Mouse (Mus musculus) kidney, postnatal 0 days (tissue): ENCODE results near the gene Hpf1. TPM values are rescaled to one million over a fixed set of nuclear protein-coding genes. Genes with fewer than 3 reads are reported as not detected.

ENCODE experiments used
- ATAC-seq: fragments of 200-750 bp; cut with Nextera tagmentation; replicated peaks from 2 replicates; pipeline ENCODE4 v1.8.0; 2017; ENCODE audit warnings: low read depth, moderate number of reproducible peaks, moderate TSS enrichment, moderate library complexity; ENCODE audit not compliant: low FRiP score
- DNase-seq: peaks from one replicate; pipeline ENCODE4 v3.0.0-alpha.2; 2016; ENCODE audit warnings: low spot score
- H3K27ac ChIP-seq: fragments of 300-500 bp; sonication (generic); 2 replicates; pipeline ENCODE4 v1.5.1; 2014; ENCODE audit warnings: mild to moderate bottlenecking
- H3K27me3 ChIP-seq: fragments of 300-500 bp; sonication (generic); 2 replicates; pipeline ENCODE4 v1.6.1; 2014; ENCODE audit warnings: low read length, mixed read lengths; ENCODE audit not compliant: insufficient read depth
- H3K36me3 ChIP-seq: fragments of 300-500 bp; sonication (generic); 2 replicates; pipeline ENCODE4 v1.6.1; 2014; ENCODE audit warnings: low read length, mixed read lengths; ENCODE audit not compliant: insufficient read depth
- H3K4me1 ChIP-seq: fragments of 300-500 bp; sonication (generic); replicated peaks from 2 replicates; pipeline ENCODE4 v1.6.1; 2014; ENCODE audit warnings: antibody characterized with exemption, low read length, mixed read lengths; ENCODE audit not compliant: insufficient read depth
- H3K4me2 ChIP-seq: fragments of 300-500 bp; sonication (generic); 2 replicates; pipeline ENCODE4 v1.6.1; 2014; ENCODE audit warnings: mild to moderate bottlenecking, low read length, moderate library complexity, mixed read lengths
- H3K4me3 ChIP-seq: fragments of 300-500 bp; sonication (generic); replicated peaks from 2 replicates; pipeline ENCODE4 v1.5.1; 2014; ENCODE audit warnings: low read depth, low read length
- H3K9ac ChIP-seq: fragments of 300-500 bp; sonication (generic); 2 replicates; pipeline ENCODE4 v1.6.1; 2014; ENCODE audit warnings: low read depth, low read length
- H3K9me3 ChIP-seq: fragments of 300-500 bp; sonication (generic); replicated peaks from 2 replicates; pipeline ENCODE4 v1.6.1; 2016; ENCODE audit warnings: low read length, inconsistent platforms, mixed read lengths
- CTCF ChIP-seq: IDR thresholded peaks from 2 replicates; pipeline ENCODE4 v1.5.1; 2016; ENCODE audit warnings: antibody characterized with exemption, low read depth, mild to moderate bottlenecking, moderate library complexity
- WGBS: fragments of 180-500 bp; shearing (Covaris S2); extraction: QIAGEN DNeasy Blood & Tissue Kit; methylation state at CpG from one replicate; pipeline ENCODE4 v1.1.7; 2014; 5-methylcytosine and 5-hydroxymethylcytosine counted together
- polyA plus RNA-seq: library from polyadenylated mRNA; unstranded; fragments of >200 nt; fragmentation: Nextera tagmentation; extraction: Ambion mirVana; gene quantifications from 2 replicates; pipeline ENCODE4 v1.2.1, GENCODE M21; 2015

Hpf1 gene
- polyA plus RNA-seq, 1 experiment from 2014 or later, result 88.4 TPM

DNA sequence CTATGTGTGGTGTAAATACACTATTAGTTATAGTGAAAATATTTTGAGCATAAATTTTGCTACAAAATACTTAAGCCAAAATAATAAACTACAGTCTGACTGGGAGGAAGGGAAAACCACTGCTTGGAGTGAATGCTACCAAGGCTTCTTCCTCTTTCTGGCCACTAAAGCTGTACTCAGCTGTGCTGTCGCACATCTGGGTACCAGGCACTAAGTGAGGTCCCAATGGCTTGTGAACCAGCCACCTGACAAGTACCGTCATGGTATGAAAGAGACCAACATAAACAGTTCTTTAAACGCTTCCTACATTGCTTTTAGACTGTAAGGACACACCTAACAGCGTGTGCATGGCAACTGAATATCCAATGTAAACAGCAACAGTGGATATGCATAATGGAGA is 30.0 kb downstream of the Hpf1 start:
- Histone ChIP-seq H3K9me3 (no peaks in the 10 kb centered on the region), H3K4me2 (no peak overlapping the region), H3K27ac (no peak overlapping the region), H3K9ac (no peak overlapping the region), H3K27me3 (no peaks in the 10 kb centered on the region), H3K4me3 (no peak overlapping the region), H3K36me3 (no peaks in the 10 kb centered on the region), H3K4me1 (no peaks in the 10 kb centered on the region)
- DNase-seq (no peak), ATAC-seq (no peak)
- WGBS, result 91% methylated on average over 4 of the region's 4 CpGs
- TF ChIP-seq CTCF, result no peak

DNA sequence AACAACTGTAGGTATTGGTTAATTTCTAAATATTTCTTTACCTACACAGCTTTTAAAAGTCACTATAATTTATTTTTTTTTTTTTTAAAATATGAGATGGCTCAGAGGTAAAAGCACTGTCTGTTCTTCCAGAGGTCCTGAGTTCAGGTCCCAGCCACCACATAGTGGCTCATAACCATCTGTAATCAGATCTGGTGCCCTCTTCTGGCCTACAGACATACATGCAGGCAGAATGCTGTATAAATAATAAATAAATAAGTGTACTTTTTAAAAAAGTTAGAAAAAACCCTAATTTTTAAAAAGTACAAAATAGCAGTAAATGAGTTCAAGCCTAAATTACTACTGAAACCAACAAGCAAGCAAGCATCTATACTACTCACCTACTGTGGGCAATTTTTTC is 43.4 kb downstream of the Hpf1 start:
- peak; percentile 40 for TF ChIP-seq CTCF
- no peaks in the 10 kb centered on the region for H3K9me3 ChIP-seq
- no peak for ATAC-seq
- no peak overlapping the region for H3K9ac ChIP-seq
- H3K4me2 ChIP-seq, result no peak overlapping the region
- H3K4me3 ChIP-seq, result no peak overlapping the region
- no peaks in the 10 kb centered on the region for H3K36me3 ChIP-seq
- no peak for DNase-seq
- no peak overlapping the region for H3K27ac ChIP-seq
- no peaks in the 10 kb centered on the region for H3K4me1 ChIP-seq
- H3K27me3 ChIP-seq, result no peaks in the 10 kb centered on the region

DNA sequence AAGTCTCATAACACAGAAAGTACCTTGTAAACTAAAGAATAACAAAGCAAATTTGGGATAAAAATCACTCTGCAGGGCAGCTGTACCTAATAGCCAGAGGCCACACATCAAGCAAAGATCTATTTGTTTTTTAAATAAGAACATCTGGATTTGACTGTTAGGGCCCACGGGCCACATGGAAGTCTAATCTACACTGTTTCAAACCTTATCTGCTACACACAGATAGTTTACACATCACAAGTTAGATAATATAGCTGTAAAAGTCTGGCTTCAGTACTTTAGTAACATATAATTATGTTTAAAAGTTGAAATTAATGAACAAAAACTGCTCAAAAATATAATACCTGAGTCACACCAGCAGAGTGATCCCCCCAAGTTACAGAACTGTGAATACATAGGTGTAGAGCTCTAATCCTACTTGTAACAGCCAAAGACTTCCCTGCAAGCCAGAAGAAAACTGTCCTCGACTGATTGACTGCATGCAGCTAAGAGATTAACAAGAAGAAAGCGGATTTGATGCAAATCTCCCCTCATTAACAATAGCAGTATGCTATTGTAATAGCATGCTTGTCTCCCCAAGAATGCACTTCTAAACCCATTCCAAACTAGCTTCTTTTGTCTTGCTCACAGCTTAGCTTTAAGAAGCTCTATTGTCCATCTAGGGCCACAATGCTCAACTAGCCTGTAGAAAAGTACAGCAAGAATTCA is 48.7 kb downstream of the Hpf1 start:
- no peak overlapping the region for H3K4me3 ChIP-seq
- no peaks in the 10 kb centered on the region for H3K27me3 ChIP-seq
- no peaks in the 10 kb centered on the region for H3K4me1 ChIP-seq
- no peak overlapping the region for H3K27ac ChIP-seq
- WGBS, result 74% methylated on average over 3 of the region's 3 CpGs
- no peaks in the 10 kb centered on the region for H3K9me3 ChIP-seq
- H3K36me3 ChIP-seq, result no peaks in the 10 kb centered on the region
- no peak overlapping the region for H3K9ac ChIP-seq
- no peak for ATAC-seq
- no peak overlapping the region for H3K4me2 ChIP-seq
- TF ChIP-seq CTCF, result no peak
- DNase-seq, result no peak

DNA sequence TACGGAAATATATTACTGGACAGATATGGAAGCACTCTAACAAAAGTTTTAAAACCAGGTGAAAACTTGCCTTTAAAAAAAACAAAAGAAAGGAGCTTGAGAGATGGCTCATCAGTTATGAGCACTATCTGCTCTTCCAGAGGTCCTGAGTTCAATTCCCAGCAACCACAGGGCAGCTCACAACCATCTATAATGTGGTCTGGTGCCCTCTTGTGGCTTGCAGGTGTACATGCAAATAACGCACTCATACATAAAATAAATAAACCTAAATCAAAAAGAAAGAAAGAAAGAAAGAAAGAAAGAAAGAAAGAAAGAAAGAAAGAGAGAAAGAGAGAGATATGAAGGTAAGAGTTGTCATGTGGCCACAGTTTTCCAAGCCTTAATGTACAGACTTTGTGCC is 52.6 kb downstream of the Hpf1 start:
- H3K27me3 ChIP-seq, result no peaks in the 10 kb centered on the region
- H3K4me3 ChIP-seq, result no peak overlapping the region
- no peaks in the 10 kb centered on the region for H3K4me1 ChIP-seq
- no peak overlapping the region for H3K4me2 ChIP-seq
- no peaks in the 10 kb centered on the region for H3K9me3 ChIP-seq
- DNase-seq (no peak), ATAC-seq (no peak)
- H3K36me3 ChIP-seq, result no peaks in the 10 kb centered on the region
- TF ChIP-seq CTCF, result peak; percentile 36
- no peak overlapping the region for H3K9ac ChIP-seq
- WGBS, result 95% methylated on average over 2 of the region's 2 CpGs
- H3K27ac ChIP-seq, result no peak overlapping the region

DNA sequence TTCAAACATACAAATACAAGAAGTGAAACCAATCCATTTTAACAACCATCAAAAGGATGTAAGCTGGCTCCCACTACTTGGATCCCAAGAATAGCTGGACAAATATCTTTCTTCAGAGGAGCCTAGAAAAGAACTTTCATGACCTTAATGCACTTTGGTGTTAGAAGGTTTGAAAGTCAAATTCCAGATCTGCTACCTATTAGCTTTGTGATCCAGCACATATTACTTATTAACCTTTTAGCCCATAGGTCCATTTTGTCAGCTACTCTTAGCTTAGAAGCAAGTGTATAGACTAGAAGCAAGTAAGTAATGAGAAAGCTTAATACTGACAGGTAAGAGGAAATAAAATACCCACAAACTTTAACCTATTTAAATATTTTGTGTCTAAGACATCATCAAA is 57.3 kb downstream of the Hpf1 start:
- no peak overlapping the region for H3K27ac ChIP-seq
- ATAC-seq (no peak), DNase-seq (no peak)
- H3K9ac ChIP-seq, result no peak overlapping the region
- no peak overlapping the region for H3K4me2 ChIP-seq
- H3K4me3 ChIP-seq, result no peak overlapping the region
- no peaks in the 10 kb centered on the region for H3K9me3 ChIP-seq
- peaks cover 3% of the 10 kb centered on the region; the same call in 1 of the 2 replicates for H3K4me1 ChIP-seq
- H3K36me3 ChIP-seq, result no peaks in the 10 kb centered on the region
- TF ChIP-seq CTCF, result no peak
- no peaks in the 10 kb centered on the region for H3K27me3 ChIP-seq

DNA sequence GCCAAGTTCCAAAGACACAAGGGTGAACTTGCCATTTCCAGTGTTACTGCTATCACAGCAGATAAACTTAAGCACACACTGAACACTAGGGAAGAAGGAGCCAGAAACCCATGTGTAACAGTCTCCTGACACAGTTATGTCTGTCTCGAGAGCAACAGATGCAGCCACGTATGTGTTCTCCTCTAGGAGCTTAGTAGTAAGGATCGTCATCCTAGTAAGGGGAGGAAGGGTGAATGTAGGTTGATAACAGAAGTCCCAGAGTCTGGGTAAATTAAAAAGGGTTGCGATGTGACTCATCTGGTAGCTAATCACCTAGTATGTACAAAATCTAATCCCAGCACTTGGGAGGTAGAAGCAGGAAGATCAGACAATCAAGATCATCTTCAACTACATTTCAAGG is 59.6 kb downstream of the Hpf1 start:
- peaks cover 3% of the 10 kb centered on the region; the same call in 1 of the 2 replicates for H3K4me1 ChIP-seq
- H3K27me3 ChIP-seq, result no peaks in the 10 kb centered on the region
- H3K4me3 ChIP-seq, result no peak overlapping the region
- H3K36me3 ChIP-seq, result no peaks in the 10 kb centered on the region
- no peak overlapping the region for H3K27ac ChIP-seq
- ATAC-seq, result no peak
- DNase-seq, result no peak
- H3K9me3 ChIP-seq, result no peaks in the 10 kb centered on the region
- no peak overlapping the region for H3K4me2 ChIP-seq
- no peak overlapping the region for H3K9ac ChIP-seq
- 82% methylated on average over 4 of the region's 4 CpGs for WGBS
- no peak for TF ChIP-seq CTCF

DNA sequence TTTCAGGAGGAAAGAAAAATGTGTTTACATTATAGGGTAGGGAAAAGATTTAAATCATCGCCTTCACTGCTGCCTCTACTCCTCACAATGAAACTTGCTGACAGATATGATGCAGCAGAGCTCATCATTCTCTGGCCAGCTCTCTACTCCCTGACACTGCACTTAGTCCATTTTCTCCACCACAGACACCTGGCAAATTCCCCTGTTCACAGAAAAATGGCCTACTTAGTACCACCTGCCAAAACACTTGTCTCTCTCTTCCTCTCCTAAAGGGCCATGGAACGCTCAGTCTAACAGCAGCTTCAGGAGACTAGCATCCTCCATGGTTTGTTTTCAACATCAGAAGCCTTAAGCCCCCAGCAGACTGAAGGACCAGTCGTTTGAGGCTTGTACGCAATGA is 61.1 kb downstream of the Hpf1 start:
- H3K4me3 ChIP-seq, result no peak overlapping the region
- ATAC-seq, result no peak
- no peaks in the 10 kb centered on the region for H3K9me3 ChIP-seq
- no peak for TF ChIP-seq CTCF
- H3K27ac ChIP-seq, result no peak overlapping the region
- H3K4me2 ChIP-seq, result no peak overlapping the region
- DNase-seq, result no peak
- no peaks in the 10 kb centered on the region for H3K36me3 ChIP-seq
- H3K9ac ChIP-seq, result no peak overlapping the region
- H3K27me3 ChIP-seq, result no peaks in the 10 kb centered on the region
- 82% methylated on average over 4 of the region's 4 CpGs for WGBS
- H3K4me1 ChIP-seq, result peaks cover 3% of the 10 kb centered on the region; the same call in 1 of the 2 replicates
